Mouse (Mus musculus) bone marrow macrophage, adult 2 months (primary cell): Measurements from ENCODE around the gene Stk32b. TPM values are rescaled to one million over a fixed set of nuclear protein-coding genes. Genes with fewer than 3 reads are reported as not detected.

Experiments used
- H3K27ac ChIP-seq: 2 replicates; pipeline ENCODE4 v1.5.1; 2012; ENCODE audit warnings: low read depth, low read length; ENCODE audit not compliant: insufficient read depth
- H3K4me1 ChIP-seq: 2 replicates; pipeline ENCODE4 v1.6.1; 2012; ENCODE audit warnings: low read length; ENCODE audit not compliant: control insufficient read depth, insufficient read depth
- H3K4me3 ChIP-seq: 2 replicates; pipeline ENCODE4 v1.5.1; 2012; ENCODE audit warnings: mild to moderate bottlenecking, low read length, moderate library complexity; ENCODE audit not compliant: insufficient read depth
- CTCF ChIP-seq: IDR thresholded peaks from 2 replicates; pipeline ENCODE4 v1.5.1; 2012; ENCODE audit warnings: low read depth, mild to moderate bottlenecking, low read length, moderate library complexity
- POLR2A ChIP-seq: IDR thresholded peaks from 2 replicates; pipeline ENCODE4 v1.6.1; 2012; ENCODE audit warnings: mild to moderate bottlenecking, low read depth, low read length, borderline replicate concordance
- polyA plus RNA-seq: library from polyadenylated mRNA; stranded (reverse); fragments of >200 nt; gene quantifications from 2 replicates; pipeline ENCODE4 v1.2.4, GENCODE M21; 2012; ENCODE audit not compliant: missing spikeins, insufficient read depth, insufficient read length

The Stk32b gene
- polyA plus RNA-seq, 1 experiment: not detected

DNA sequence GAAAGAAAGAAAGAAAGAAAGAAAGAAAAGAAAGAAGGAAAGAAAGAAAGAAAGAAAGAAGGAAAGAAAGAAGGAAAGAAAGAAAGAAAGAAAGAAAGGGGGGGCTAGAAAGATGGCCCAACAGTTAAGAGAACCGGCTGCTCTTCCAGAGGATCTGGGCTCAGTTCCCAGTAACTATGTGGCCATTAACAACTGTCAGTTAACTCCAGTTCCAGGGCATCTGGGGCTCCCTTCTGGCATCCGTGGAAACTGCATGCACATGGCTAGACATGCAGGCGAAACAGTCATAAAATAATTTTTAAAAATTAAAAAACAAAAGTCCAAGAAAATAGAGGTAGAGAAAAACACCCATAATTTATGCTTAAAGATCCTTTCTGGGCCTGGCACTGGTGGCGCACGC is 181.7 kb downstream of the Stk32b start:
- TF ChIP-seq POLR2A (no peak), CTCF (no peak)
- no peaks in the 10 kb centered on the region for H3K4me1 ChIP-seq
- H3K27ac ChIP-seq: no peak overlapping the region
- H3K4me3 ChIP-seq: no peak overlapping the region

GRCm38 (mm10) chr5:37525363-37525762 is 191.6 kb downstream of the Stk32b start:
- Histone ChIP-seq H3K27ac (no peak overlapping the region), H3K4me3 (no peak overlapping the region), H3K4me1 (no peaks in the 10 kb centered on the region)
- no peak for TF ChIP-seq POLR2A
- TF ChIP-seq CTCF: no peak

- no peak for TF ChIP-seq CTCF
- no peak for TF ChIP-seq POLR2A
- Histone ChIP-seq H3K4me1 (no peaks in the 10 kb centered on the region), H3K27ac (no peak overlapping the region)
These were observed 196.5 kb downstream of the Stk32b start for GRCm38 (mm10) chr5:37520441-37520840.

DNA sequence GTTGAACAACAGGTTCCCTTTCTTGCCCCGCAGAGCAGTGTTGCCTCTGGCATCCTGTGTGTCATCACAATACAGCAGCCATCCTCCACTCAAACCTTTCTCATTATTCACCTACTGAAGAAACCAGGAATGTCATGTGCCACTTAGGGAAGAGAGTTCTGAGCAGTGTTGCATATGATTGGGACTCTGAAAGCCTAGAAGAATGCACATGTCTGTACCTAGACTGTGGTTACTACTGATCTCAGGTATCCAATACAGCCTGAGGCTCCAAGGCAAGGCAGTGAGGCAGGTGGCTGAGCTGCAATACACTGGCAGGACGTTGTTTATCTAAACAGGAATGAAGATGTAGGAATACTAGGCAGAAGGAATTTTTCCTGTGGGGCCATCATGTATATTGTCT is 204.5 kb downstream of the Stk32b start:
- Histone ChIP-seq H3K27ac (no peak overlapping the region), H3K4me3 (no peak overlapping the region), H3K4me1 (no peaks in the 10 kb centered on the region)
- TF ChIP-seq CTCF: no peak
- no peak for TF ChIP-seq POLR2A

More at GRCm38 (mm10) chr5:37520441-37520840, 196.5 kb downstream of the Stk32b start:
- no peak overlapping the region for H3K4me3 ChIP-seq

DNA sequence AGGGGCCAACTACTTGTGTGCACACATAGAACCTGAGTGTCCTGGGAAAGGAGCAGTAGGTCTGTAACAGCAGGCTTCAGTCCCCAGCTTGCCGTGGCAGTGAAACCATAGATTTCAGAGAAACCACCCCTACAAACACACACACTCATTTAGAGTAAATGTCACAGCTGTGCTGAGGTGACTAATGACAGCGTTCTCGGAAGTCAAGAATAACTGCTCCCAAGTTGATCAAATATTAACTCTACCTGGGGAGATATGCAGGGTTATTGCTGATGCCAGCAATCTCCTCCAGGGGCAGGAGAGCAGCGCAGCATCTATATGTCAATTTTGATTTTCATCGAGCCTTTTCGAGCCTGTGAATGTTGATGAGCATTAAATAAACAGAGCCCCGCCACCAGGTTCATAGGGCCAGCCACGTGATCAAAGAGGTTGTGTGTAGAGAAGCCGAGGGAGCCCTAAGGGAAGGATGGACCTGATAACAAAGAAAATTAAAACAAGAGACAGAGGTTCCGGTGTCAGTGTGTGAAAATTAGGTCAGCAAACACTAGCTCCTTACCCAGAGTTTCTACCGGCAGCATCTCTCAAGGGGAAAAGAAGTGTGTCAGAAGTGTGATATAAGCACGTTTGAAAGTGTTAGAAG is 210.0 kb downstream of the Stk32b start:
- TF ChIP-seq POLR2A (no peak), CTCF (no peak)
- H3K27ac ChIP-seq: no peak overlapping the region
- H3K4me3 ChIP-seq: no peak overlapping the region
- no peaks in the 10 kb centered on the region for H3K4me1 ChIP-seq

DNA sequence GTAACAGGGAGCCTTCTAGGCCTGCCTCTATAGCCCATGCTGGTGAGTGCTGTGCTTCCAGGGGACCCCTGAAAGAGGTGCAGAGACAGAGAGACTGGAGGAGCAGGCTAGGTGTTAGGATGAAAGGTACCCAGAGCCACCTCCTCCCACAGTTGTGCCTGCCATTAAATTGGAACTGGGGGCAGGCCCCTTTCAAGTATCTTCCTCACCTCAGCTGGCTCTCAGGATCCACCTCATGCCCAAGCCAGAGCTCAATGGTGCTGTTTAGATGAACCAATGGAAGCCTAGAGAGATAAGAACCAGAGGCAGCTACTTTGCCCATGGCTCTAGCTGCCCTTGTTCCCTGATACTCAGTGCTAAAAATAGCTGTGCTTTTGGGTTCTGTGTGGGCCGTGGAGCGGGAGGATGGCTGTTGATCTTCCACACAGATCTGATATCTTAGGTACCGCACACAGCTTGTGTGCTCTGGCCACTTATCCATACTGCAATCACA is 221.9 kb downstream of the Stk32b start:
- Histone ChIP-seq H3K4me1 (no peaks in the 10 kb centered on the region), H3K4me3 (no peak overlapping the region), H3K27ac (no peak overlapping the region)
- TF ChIP-seq POLR2A: no peak
- TF ChIP-seq CTCF: no peak

DNA sequence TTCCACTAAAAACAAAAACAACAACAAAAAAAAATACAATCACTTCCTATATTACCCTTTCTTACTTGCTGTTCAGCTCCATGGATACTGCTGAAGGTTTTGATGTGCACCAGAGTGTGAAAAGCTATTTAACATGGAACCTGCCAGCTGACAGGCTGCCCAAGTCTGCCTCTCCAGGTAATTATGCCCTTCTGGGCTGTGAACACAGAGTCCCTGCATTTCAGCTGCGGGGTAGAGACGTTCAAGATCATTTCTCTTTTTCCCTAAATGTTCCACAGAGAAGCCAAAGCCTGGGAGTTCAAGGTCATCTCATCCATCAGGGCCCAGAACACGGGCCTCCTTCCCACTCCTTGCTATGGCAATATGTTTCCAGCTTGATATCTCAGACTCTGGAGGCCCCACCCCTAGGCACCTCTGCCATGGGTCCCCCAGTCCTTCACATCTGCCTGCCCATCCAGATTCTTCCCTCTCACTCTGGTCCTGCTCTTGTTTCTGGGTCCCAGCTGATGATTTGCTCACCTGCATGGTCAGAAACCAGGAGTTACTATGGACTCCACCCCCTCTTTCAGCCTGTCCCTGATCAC is 244.9 kb downstream of the Stk32b start:
- TF ChIP-seq CTCF: no peak
- TF ChIP-seq POLR2A: no peak
- Histone ChIP-seq H3K27ac (no peak overlapping the region), H3K4me1 (no peaks in the 10 kb centered on the region)

GRCm38 (mm10) chr5:37471584-37471983 is 245.4 kb downstream of the Stk32b start:
- no peak for TF ChIP-seq CTCF
- TF ChIP-seq POLR2A: no peak
- Histone ChIP-seq H3K27ac (no peak overlapping the region), H3K4me1 (no peaks in the 10 kb centered on the region), H3K4me3 (no peak overlapping the region)

More for the DNA sequence above, 244.9 kb downstream of the Stk32b start:
- no peak overlapping the region for H3K4me3 ChIP-seq

DNA sequence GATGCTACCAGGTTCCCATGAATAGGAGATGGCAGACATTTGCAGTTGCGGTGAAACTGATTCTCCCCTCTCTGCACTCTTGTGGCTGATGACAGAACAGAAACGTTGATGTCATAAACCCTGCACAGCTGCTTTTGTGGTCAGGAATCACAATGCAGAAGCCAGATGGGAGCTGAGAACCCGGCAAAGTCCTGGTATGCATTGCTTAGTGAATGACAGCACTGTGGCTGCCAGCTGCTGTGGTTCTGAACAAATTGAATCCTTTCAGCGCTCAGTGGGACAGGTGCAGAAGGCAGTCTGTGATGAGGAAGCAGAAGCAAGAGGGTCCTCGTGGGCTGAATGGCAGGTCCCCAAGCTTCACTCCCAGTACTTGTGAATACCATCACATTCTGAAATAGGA is 247.9 kb downstream of the Stk32b start:
- H3K4me3 ChIP-seq: no peak overlapping the region
- no peak overlapping the region for H3K27ac ChIP-seq
- TF ChIP-seq CTCF (no peak), POLR2A (no peak)
- H3K4me1 ChIP-seq: no peaks in the 10 kb centered on the region

DNA sequence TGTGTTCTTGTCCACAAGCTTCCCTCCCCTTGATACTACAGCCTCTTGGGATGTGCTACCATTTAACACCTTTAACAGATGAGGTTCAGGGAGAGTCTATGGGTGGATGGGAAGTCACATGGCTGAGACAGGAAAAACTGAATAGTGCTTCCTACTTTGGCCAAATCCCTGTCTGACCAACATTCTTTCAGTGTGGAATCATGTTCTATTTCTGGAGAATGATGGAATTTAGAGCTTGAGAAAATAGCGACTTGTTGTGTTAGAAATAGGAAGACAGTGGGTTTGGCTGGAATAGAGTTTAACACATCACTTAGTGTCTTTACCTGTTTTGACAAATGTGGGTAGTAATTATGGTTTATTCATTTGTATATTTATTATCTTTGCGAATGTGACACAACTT is 249.3 kb downstream of the Stk32b start:
- H3K4me1 ChIP-seq: no peaks in the 10 kb centered on the region
- no peak overlapping the region for H3K27ac ChIP-seq
- TF ChIP-seq POLR2A (no peak), CTCF (no peak)
- H3K4me3 ChIP-seq: no peak overlapping the region
